Mouse (Mus musculus): ENCODE data around the gene Pkd1l2.

Gene Pkd1l2

GRCm38 (mm10) chr8:117082399-117082872 is at the start of gene Pkd1l2:
TSS of gene Pkd1l2 (minus strand) at chr8:117082449.
- DNase-seq (ENCODE audit: inconsistent age in 2 of 2, low spot score in 1 of 2), result no peak

GRCm38 (mm10) chr8:117127063-117127462 is 44.8 kb upstream of the Pkd1l2 start:
- DNase-seq (ENCODE audit: inconsistent age in 2 of 2, low spot score in 1 of 2), result no peak

GRCm38 (mm10) chr8:117126411-117126810 is 44.2 kb upstream of the Pkd1l2 start:
- DNase-seq (ENCODE audit: inconsistent age in 2 of 2, low spot score in 1 of 2), result no peak

- no peak for DNase-seq (ENCODE audit: inconsistent age in 2 of 2, low spot score in 1 of 2)
These were observed 43.6 kb upstream of the Pkd1l2 start for GRCm38 (mm10) chr8:117125854-117126253.

GRCm38 (mm10) chr8:117123850-117124633 is 41.8 kb upstream of the Pkd1l2 start:
- DNase-seq (ENCODE audit: inconsistent age in 2 of 2, low spot score in 1 of 2), result no peak

GRCm38 (mm10) chr8:117121277-117121676 is 39.0 kb upstream of the Pkd1l2 start:
- no peak for DNase-seq (ENCODE audit: inconsistent age in 2 of 2, low spot score in 1 of 2)

GRCm38 (mm10) chr8:117118409-117118808 is 36.2 kb upstream of the Pkd1l2 start:
- no peak for DNase-seq (ENCODE audit: inconsistent age in 2 of 2, low spot score in 1 of 2)

- DNase-seq (ENCODE audit: inconsistent age in 2 of 2, low spot score in 1 of 2), result no peak
These were observed 34.3 kb upstream of the Pkd1l2 start for GRCm38 (mm10) chr8:117116534-117116933.

- peak in 1 of 2 experiments; percentile 38 for DNase-seq (ENCODE audit: inconsistent age in 2 of 2, low spot score in 1 of 2)
These were observed 33.6 kb upstream of the Pkd1l2 start for GRCm38 (mm10) chr8:117115676-117116446.

GRCm38 (mm10) chr8:117115094-117115493 is 32.8 kb upstream of the Pkd1l2 start:
- DNase-seq (ENCODE audit: inconsistent age in 2 of 2, low spot score in 1 of 2), result no peak

GRCm38 (mm10) chr8:117112261-117112660 is 30.0 kb upstream of the Pkd1l2 start:
- peak in 1 of 2 experiments; percentile 30 for DNase-seq (ENCODE audit: inconsistent age in 2 of 2, low spot score in 1 of 2)

- DNase-seq (ENCODE audit: inconsistent age in 2 of 2, low spot score in 1 of 2), result no peak
These were observed 29.4 kb upstream of the Pkd1l2 start for GRCm38 (mm10) chr8:117111641-117112040.

- DNase-seq (ENCODE audit: inconsistent age in 2 of 2, low spot score in 1 of 2), result peak; percentile 73 to 92
These were observed 27.6 kb upstream of the Pkd1l2 start for GRCm38 (mm10) chr8:117109801-117110390.

- peak in 1 of 2 experiments; percentile 41 for DNase-seq (ENCODE audit: inconsistent age in 2 of 2, low spot score in 1 of 2)
These were observed 26.9 kb upstream of the Pkd1l2 start for GRCm38 (mm10) chr8:117109018-117109711.

GRCm38 (mm10) chr8:117107533-117107932 is 25.3 kb upstream of the Pkd1l2 start:
- peak; percentile 47 to 87 for DNase-seq (ENCODE audit: inconsistent age in 2 of 2, low spot score in 1 of 2)

GRCm38 (mm10) chr8:117097564-117098191 is 15.4 kb upstream of the Pkd1l2 start:
- DNase-seq (ENCODE audit: inconsistent age in 2 of 2, low spot score in 1 of 2), result peak; percentile 32 to 69

GRCm38 (mm10) chr8:117097051-117097563 is 14.9 kb upstream of the Pkd1l2 start:
- no peak for DNase-seq (ENCODE audit: inconsistent age in 2 of 2, low spot score in 1 of 2)

GRCm38 (mm10) chr8:117095647-117096046 is 13.4 kb upstream of the Pkd1l2 start, which contains the start of gene Bco1:
TSS of gene Bco1 (plus strand) at chr8:117095854.
- DNase-seq (ENCODE audit: inconsistent age in 2 of 2, low spot score in 1 of 2), result no peak

GRCm38 (mm10) chr8:117094053-117094452 is 11.8 kb upstream of the Pkd1l2 start:
- DNase-seq (ENCODE audit: inconsistent age in 2 of 2, low spot score in 1 of 2), result peak; percentile 77 to 89

- no peak for DNase-seq (ENCODE audit: inconsistent age in 2 of 2, low spot score in 1 of 2)
These were observed 7.6 kb upstream of the Pkd1l2 start for GRCm38 (mm10) chr8:117089802-117090201.
